Mouse (Mus musculus) thymus, postnatal 25 days (tissue): ENCODE measurements around the gene Spop.

Experiments
- DNase-seq: peaks from one replicate; pipeline ENCODE4 v3.0.0; 2022

The Spop gene

DNA sequence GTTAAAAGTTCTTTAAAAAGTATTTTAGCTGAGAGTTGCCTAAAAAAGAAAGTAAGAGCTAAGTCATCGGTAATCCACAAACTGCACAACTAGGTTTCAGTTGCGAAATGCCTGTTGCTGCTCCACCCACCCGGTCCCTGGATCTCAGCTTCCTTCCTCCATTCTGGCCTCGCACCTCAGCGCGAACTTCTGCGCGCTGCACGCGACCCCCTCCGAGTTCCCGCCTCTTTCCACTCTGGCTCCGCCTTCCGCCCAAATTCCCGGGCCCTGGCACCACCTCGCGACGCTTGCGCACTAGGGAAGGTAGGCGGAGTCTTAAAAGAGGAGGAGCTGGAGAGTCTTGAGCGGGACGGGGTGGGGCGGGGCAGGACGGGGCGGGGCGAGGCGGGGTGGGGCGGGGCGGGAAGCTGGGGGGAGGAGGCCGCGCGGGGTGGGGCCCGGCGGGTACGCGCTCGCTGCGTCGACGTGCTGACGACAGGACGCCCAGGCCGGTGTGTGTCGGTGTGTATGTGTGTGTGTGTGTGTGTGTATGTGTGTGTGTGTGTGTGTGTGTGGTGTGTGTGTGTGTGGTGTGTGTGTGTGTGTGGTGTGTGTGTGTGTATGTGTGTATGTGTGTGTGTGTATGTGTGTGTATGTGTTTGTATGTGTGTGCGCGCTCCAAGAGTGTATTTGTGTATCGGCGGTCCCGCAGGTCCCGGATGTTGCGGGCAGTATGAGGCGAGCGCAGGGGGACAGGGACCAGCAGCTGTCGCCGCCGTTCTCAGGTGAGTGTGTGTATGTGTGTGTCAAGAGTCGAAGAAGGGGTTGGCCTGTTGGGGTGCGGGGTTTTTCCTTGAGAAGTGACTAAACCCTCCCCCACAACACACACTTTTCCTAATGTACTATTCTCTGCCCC lies at the start of gene Spop:
Gene Spop, plus strand, starts transcription at position 440 of the 895 bp plus-strand sequence.
- peak; percentile 93 for DNase-seq

DNA sequence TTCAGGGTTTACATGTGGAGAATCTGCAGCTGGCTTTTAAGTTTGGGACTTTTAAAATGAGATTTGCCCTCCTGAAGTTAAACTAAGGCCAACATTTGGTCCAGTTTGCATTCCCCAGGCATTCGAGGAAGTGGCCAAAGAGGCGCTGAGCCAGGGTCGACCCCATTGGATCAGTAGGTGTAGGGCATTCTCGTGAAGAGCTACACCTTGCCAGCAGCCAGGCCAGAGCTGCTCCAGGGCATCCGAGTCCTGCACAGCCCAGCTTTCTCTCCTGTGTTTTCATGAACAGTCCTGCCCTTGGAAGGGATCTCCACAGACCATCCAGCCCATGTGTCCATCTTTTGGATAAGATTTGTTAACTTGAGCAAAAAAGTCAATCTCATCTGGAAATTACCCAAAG lies 49.5 kb upstream of the Spop start:
- DNase-seq = no peak

DNA sequence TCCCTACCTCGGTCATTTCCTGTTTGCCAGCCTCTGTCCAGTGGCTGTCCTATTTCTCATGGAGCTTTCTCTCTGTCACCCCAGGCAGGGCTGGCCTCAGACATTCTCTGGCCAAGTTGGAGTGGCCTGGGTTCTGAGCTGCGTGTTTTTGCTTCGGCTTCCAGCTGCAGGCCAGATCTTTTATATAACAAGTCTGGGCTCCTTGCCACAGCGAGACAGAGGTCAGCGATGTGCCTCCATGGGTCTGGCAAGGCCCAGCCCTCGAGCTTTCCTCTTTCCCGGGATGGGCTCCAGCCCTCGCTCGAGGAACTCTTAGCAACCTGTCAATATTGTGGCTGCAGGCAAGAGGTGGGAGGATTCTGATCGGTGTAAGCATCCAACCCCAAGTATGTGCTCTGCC lies 48.3 kb upstream of the Spop start:
- DNase-seq = no peak

DNA sequence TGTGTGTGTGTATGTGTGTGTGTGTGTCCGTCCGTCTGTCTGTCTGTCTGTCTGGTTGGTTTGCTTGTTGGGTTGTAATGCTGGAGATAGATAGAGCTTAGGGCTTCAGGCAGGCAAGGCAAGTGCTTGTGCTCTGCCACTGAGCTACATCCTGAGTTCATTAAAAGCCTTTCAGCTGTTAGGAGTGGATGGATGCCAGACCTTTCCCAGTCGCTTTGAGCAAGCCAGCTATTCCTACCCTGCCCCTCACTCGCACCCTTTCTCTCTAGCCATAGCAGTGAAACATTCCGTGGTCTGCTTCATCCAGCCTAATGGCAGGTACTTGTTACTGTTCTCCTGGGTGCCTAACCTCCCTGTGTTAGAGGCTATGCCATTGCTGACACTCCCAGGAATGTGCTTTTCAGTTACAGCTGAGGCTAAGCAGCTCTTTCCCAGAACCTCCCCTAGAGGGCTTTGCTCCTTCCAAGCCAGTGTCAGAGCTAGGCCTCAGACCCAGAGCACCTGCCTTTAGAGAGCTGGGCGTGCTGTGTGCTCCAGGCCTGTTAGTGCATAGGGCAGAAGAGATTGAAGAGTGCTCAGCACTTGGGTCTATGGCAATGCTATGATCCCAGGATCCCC lies 47.5 kb upstream of the Spop start:
- peak; percentile 44 for DNase-seq

DNA sequence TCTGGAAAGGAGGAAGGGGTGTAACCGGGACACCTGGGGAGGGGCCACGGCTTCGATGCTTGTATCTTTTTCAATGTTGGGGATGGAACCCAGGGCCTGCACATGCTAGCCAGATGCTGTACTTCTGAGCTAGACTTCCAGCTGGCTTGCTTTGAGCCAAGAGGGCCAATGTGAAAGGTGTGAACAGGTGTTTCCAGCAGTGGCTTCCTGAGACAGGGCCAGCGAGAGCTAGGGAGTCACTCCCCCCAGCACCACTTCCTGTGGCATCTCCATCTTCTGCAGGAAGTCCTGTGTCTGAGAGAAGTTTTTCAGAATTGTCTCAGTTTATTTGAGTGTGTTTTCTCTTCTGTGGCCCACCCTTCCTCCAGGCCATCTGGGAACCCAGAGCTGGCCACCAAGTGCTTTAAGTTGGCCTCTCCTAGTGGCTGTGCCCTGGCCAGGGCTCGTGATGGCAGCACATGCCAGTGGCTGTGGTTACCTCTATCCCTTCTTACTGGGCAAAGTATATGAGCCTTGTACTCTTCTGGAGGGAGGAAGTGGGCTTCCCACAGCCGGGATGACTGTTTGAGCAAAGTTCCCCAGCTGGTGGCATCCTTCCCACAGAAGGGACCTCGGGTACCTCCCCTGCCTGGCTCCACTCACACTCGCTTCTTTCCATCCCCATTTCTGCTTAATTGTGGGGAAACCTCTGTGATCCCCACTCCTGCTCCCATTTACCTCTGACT lies 46.7 kb upstream of the Spop start:
- peak; percentile 73 for DNase-seq

DNA sequence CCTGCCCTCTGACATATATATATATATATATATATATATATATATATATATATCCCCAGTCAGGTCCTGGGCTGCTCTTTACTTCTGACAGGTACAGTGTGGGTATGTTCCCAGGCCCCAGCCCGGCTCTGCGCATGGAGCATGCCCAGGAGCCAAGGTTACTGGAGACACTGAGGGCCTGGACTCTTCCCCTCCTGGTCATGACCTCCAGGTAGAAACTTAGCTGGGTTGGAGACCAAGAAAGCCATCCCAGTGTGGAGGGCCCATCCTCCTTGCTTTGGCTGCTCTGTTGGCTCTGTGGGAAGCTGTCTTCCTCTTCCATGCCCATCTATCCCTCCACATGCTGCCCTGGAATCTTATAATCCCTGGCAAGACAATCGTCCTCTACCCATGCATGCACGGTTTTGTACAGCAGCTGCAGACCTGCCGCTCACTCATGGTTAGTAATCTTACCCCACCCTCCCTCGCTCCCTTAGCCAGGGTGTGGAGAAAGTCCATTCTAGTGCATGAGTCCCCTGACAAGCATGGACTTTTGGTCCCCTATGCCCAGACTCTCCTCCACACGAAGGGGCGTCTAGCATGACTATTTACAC lies 45.6 kb upstream of the Spop start:
- no peak for DNase-seq

DNA sequence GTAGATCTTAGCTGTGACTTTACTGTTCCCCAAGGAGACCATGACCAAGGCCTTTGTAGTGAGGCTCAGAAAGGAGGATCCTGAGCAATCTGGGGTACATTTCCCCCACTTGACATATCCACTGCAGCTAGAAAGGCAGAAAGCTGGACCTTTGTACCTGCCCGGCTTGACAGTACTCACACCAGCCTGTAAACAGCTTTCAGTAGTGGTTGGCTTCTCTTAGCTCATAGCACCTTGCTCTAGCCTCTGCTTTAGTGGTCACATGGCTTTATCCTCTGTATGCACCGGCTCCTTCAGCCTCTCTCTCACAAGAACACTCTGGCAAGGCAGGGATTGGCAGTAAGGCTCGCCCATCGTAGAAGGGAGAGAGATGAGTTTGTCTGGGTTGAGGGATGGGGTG lies 45.0 kb upstream of the Spop start:
- DNase-seq = no peak

DNA sequence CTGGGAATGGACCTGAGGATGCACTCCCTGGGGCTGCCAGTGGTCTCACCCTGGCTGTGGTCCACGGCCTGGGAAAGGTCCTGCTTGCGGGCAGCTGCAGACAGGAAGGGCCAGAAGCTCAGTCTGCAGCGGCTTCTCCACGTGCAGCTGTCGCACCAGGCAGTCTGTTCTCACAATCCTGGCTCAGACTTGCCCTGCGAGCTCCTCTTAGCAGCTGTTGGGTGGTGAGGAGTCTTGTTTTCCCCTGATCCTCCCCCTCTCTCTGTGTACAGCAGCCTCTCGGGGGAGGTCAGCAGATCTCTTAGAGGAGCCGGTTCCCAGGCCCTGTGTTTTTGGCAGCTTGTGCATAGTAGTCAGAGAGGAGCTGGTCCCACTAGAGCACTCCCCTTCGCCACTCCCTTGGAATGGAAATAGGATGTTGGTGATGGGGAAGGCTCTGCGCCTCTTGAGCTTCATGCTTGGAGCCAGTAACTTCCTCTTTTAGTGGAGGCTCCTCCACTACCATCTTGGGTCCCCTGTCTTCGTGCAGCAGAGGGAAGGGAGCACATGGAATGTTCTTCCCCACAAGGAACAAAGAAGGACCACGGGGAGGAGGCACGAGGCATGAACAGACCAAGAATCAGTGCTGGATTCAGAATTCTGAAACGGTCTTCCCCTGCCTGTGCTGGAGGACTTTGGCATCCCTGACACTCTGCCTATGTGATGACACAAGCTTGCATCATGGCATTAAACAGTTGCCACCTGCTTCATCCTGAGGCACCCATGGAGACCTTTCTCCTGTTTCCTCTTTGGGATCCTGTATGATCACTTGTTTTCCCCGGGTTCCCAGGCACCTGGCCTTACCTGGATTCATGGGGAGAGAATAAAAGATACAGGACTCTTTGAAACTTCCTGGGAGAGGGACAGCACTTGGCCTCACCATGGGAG lies 43.7 kb upstream of the Spop start:
- no peak for DNase-seq

DNA sequence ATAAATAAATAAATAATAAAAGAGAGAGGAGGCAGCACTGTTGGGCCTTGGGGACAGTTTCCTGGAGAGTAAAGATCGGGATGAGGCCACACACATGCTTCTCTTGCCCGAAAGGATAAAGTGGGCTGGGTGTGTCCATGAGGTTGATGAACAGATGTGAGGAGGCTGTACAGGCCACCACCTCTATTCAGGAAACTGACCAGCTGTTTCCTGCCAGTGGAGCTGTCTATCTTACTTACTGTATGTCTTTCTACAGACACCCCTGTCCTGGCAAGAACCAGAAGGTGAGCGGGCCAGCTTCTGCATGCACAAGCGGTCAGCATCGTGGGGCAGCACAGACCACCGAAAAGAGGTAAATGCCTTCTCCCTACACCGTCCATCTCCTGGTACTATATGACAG lies 42.7 kb upstream of the Spop start:
- DNase-seq = no peak

DNA sequence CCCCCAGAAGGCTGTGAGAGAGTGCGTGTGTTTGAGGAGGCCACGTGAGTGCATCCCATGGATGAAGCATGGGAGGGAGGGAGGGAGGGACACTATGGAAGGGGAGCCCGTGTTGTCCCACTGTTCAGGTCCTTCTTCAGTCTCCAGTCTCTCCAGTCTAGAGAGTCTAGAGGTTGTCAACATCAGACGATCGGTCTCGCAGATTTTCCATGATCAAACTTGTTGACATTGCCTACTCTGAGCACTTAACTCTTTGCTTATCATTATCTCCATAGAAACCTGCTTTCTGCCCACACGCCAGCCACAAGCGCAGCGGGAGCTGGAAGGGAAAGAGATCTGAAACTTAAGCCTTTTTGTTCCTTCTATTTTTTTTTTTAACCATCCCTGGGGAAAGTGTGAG lies 35.0 kb upstream of the Spop start:
- no peak for DNase-seq

DNA sequence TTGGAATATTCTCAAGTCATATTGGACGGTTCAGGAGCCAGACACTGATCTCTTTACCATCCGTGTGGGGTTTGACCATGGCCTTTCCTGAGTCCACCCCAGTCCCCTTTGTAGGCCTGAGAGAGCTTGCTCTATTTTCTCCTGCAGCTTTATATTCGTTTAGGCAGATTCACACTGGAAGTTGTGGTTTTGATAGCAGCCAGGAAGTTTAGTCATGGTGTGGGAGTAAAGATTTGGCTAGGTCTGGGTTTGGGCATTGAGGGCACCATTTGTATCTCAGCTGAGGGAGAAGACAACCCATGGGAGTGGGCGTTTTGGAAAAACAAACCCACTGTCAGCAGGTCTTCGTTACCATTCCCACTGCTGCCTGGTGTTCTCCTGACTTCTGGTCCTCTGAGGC lies 34.3 kb upstream of the Spop start:
- no peak for DNase-seq

DNA sequence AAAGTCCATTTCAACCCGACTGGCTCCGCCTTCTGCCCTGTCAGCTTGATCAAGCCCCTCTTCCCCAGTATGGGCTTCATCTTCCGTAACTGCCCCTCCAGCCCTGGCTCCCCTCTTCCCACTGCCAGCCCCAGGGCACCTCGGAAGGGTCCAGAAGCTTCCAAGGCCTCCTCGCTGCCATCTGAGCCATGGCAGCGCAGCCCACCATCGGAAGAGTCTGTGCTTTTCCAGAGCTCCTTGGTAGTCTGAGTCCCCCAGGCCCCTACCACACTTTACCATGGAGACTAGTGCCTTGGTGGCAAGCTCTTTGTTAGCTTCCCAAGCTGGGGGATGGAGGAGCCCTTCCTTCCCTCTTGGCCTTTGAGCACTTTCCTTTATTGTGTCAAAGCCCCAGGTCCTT lies 33.2 kb upstream of the Spop start:
- no peak for DNase-seq

DNA sequence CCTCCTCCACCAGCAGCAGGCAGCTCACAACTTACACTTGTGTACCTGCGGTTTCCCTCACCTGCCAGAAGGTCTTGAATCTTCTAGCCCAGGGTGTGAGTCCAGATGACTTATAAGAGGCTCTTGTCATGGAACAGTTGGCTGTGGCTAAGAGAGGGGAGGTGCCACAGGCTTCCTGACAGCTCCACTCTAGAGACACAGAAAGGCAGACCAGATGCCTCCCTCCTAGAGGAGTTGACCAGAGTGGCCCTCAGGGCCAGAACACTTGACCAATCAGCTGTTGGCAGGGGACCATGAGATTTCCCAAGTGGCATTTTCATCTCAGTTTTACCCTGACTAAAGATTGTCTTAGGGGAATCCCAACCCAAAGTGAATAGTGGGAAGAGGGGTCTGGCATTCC lies 32.7 kb upstream of the Spop start:
- DNase-seq = no peak

DNA sequence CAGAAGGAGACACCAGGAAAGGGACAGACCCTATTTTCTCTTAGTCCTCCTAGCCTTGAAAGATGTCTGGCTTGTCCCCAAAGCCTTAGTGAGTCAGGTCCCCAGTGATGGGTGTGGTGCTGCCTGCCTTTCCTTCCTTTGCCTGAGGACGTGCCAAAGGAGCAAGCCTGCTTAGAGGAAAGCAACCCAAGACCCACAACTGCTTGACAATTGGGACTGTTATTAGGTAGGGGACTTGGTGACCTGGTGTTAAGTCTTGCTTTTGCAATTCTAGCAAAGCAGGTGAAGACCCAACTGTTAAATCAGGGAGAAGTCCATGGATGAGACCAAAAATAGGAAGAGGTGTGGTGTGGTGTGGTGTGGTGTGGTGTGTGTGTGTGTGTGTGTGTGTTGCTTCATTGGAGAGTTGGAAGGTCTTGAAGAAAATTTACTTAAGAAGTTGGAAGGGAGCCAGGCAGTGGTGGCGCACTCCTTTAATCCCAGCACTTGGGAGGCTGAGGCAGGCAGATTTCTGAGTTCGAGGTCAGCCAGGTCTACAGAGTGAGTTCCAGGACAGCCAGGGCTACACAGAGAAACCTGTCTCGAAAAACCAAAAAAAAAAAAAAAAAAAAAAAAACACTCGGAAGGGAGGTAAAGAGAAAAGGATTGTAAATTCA lies 30.4 kb upstream of the Spop start:
- no peak for DNase-seq

DNA sequence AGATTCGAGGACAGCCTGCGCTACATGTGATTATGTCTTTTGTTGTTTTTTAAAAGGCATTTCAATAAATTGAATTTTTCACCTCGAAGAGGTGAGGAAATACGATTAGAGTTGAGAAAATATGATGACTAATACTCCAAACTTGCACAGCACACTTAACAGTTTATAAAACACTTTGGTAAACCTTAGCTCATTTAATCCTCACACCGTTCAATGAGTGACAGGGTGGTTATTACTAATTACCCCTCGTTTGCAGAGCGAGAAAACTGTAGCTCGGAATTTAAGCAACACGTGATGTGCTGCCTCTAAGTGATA lies 29.9 kb upstream of the Spop start:
- DNase-seq = no peak

DNA sequence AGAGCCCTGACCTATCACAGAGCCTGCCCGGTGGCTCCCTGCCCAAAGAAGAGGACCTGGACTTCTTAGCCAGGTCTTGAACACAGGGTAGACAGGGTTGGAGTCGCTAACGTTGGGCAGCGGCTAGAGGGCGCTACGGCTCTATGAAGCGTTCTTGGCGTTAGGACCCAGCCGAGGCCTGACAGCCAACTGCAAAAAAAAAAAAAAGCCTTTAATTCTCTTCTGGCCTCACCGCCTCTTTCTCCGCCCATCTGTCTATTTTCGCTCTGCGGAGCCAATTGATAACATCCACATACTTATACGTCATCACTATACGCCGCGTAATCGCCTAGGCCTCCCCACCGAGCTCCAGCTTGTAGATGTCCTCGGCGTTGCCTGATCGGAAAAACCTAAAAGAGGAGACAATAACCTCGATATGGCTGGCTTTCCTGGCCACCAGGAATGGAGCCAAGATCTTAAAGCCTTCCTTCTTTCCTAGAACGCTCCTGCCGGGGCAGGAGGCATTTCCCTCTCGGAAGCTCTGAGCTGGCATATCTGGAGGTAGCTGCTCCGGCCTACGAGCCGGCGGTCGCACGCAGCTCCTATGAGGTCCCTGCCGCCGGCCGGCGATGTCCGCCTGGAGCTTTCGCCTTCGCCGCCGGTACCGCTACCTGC lies 29.4 kb upstream of the Spop start, which contains the start of gene Slc35b1:
Gene Slc35b1, plus strand, starts transcription at position 374 of the 654 bp plus-strand sequence.
- peak; percentile 91 for DNase-seq

DNA sequence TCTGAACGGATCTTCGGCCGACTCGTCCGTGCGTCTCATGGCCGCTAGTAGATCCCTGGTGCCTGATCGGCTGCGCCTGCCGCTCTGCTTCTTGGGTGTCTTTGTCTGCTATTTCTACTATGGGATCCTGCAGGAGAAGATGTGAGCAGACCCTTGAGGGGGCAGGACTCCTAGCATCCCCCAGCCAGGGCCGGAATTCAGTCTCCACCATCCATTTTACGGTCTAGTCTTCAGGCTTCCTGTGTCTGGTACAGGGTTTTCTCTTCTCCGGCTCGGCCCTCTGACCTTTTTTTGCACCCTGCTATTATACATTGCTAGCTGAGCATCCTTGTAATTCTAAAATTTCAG lies 28.9 kb upstream of the Spop start:
- DNase-seq = no peak

DNA sequence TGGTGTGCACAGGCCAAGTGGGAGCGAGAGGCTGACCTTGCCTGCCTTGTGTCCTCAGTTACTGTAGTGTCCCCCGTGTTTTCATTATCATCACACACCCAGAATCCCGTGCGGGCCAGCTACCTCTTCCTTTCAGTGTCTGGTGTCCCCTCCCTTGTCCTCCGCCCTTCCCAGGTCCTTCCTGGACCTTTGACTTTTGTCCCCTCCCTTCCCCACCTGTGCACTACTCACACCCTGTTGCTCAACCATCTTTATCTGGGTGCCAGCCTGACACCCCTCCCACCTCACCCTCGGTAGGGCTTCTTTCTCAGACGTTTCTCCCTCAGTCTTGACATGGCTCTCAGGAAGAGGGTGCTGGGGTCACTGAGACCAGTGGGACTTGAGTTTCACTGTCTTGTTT lies 26.5 kb upstream of the Spop start:
- DNase-seq = no peak

DNA sequence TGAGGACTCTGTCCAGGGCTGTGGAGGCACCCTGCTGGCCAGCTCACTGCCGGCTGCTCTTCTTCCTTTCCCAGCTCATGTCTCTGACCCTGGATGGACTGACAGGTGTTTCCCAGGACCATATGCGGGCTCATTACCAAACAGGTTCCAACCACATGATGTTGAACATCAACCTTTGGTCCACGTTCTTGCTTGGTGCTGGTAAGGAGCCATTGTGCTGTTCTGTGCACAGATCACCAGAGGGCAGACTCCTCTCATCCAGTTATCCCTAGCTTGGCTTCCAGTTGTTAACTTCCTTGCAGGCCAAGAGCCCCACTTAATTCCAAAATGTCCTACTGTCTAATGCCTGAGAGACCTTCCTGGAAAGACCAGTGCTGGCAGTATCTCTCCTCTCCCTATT lies 24.9 kb upstream of the Spop start:
- no peak for DNase-seq

DNA sequence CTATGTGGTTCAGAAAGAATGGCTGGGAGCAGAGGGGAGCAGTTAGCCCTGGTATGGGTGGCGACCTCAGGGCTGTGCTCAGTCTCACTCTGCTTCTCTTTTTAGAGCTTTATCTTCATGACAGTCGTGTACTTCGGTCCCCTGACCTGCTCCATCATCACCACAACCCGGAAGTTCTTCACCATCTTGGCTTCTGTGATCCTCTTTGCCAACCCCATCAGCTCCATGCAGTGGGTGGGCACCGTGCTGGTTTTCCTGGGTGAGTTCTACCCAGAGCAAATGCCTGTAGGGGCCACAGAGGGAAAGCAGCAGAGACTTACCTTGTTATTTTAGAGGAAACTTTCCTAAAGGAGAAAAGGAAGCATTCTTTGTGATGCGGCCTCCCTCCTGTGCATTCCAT lies 23.5 kb upstream of the Spop start:
- DNase-seq = no peak

DNA sequence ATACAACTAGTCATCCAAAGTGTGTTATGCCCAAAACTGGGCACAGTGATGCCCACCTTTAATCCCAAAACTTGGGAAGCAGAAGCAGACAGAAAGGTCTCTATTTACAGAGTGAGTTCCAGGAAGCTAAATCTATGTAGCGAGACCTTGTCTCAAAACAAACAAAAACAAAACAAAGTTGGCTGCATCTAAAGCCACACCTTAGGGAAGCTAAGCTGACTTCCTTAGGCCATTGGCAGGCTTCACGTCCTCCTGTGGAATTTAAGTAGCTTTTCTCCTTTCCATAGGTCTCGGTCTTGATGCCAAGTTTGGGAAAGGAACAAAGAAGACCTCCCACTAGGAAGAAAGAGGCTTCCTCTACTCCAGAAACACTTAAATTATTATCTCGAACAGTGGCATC lies 22.7 kb upstream of the Spop start:
- DNase-seq = no peak

DNA sequence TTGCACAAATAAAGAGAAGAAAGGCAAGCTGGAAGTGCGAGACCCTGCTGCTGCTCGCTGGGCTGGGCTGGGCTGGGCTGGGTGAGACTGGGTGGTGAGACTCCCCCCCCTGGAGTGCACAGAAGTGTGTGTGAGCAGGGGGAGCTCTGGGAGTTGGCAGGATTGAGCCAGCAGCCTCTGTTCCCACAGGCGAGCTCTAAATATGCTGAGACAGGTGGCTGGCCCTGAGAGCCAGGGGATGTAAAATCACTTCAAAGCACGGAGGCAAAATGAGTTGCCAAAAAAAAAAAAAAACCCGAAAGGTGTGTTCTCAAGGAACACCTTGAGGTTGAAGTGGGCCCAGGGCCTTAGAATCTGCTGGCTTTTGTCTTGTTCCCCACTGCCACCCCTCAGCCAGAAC lies 22.1 kb upstream of the Spop start:
- no peak for DNase-seq
